Mouse (Mus musculus) thymus, adult 2 months (tissue): ENCODE data around the gene Fem1b.

Experiments
- CTCF ChIP-seq: fragments of 200-500 bp; IDR thresholded peaks from 2 replicates; pipeline ENCODE4 v1.5.1; 2012; ENCODE audit warnings: mild to moderate bottlenecking, control low read depth, low read length, moderate library complexity, borderline replicate concordance; ENCODE audit not compliant: control insufficient read depth, poor library complexity, insufficient read depth; ENCODE audit errors: extremely low read depth
- POLR2A ChIP-seq: fragments of 200-500 bp; IDR thresholded peaks from 2 replicates; pipeline ENCODE4 v1.6.1; 2012; ENCODE audit warnings: mild to moderate bottlenecking, low read length, control low read depth, moderate library complexity; ENCODE audit not compliant: control insufficient read depth, poor library complexity, insufficient read depth; ENCODE audit errors: extremely low read depth

- TF ChIP-seq CTCF (no peak), POLR2A (no peak)
These were observed 18.1 kb upstream of the Fem1b start for GRCm38 (mm10) chr9:62829877-62830276.
